Mouse (Mus musculus): ENCODE results near the gene Ppih.

DNA sequence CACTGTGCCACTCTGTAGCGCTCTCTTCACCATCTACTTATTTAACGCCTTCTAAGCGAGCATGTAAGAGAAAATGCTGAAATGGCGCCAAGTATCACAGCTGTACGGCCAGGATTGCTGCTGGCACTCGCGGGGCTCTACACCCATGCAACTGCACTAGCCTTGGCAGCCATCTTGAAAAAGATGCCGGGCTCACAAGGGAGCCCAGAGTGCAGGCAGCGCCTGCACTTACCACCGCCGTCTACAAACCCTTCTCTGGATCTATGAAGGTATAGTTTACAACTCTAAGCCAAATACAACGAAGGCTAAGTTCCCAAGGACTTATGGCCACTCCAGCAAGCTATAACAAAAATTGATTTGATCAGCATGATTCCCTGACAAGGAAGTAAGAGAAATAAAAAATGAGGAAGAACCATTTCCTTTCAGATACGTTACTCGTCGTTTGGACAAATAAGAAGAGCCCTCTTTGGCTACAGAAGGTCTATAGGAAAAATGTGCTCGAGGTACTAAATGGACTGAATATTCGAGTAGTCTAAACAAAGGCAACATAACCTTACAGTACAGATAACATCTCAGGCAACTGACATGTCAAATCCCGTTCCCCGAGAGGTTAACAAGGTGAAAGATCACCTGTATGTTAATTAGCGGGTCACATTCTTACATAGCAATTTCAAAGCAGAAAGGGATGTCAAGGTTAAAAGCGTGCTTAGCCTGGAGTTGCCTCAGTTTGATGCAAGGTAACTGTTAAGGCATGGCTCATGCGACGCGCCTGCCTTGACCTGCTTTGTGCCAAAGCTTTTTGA, 27.4 kb downstream of the Ppih start:
- TF ChIP-seq CTCF (IDR thresholded peaks at IDR 0.05; ENCODE audit: low read depth) (no peak), EP300 (IDR thresholded peaks at IDR 0.05; ENCODE audit: low read depth) (no peak)

Measured in liver, embryonic 14.5 days (tissue).